Mouse (Mus musculus) hindbrain, embryonic 12.5 days (tissue): ENCODE data around the gene Tldc2. TPM values are rescaled to one million over a fixed set of nuclear protein-coding genes. Genes with fewer than 3 reads are reported as not detected.

Experiments used
- ATAC-seq: fragments of 200-750 bp; cut with Nextera tagmentation; 2 replicates; pipeline ENCODE4 v1.8.0; 2017; ENCODE audit warnings: moderate TSS enrichment; ENCODE audit not compliant: low FRiP score
- H3K27ac ChIP-seq: fragments of 300-500 bp; sonication (generic); 2 replicates; pipeline ENCODE4 v1.5.1; 2016; ENCODE audit warnings: mild to moderate bottlenecking
- H3K27me3 ChIP-seq: fragments of 300-500 bp; sonication (generic); 2 replicates; pipeline ENCODE4 v1.6.1; 2016; ENCODE audit warnings: mild to moderate bottlenecking
- H3K36me3 ChIP-seq: fragments of 300-500 bp; sonication (generic); 2 replicates; pipeline ENCODE4 v1.6.1; 2016; ENCODE audit warnings: mild to moderate bottlenecking
- H3K4me1 ChIP-seq: fragments of 300-500 bp; sonication (generic); 2 replicates; pipeline ENCODE4 v1.6.1; 2016
- H3K4me2 ChIP-seq: fragments of 300-500 bp; sonication (generic); replicated peaks from 2 replicates; pipeline ENCODE4 v1.6.1; 2016; ENCODE audit warnings: mild to moderate bottlenecking
- H3K4me3 ChIP-seq: fragments of 300-500 bp; sonication (generic); 2 replicates; pipeline ENCODE4 v1.5.1; 2016; ENCODE audit warnings: mild to moderate bottlenecking
- H3K9ac ChIP-seq: fragments of 300-500 bp; sonication (generic); 2 replicates; pipeline ENCODE4 v1.6.1; 2016; ENCODE audit warnings: mild to moderate bottlenecking, moderate library complexity
- H3K9me3 ChIP-seq: fragments of 300-500 bp; sonication (generic); replicated peaks from 2 replicates; pipeline ENCODE4 v1.6.1; 2016; ENCODE audit warnings: mild to moderate bottlenecking
- WGBS: fragments of 180-500 bp; shearing (Covaris S2); methylation state at CpG from one replicate; pipeline ENCODE4 v1.1.7; 2016; 5-methylcytosine and 5-hydroxymethylcytosine counted together
- polyA plus RNA-seq: library from polyadenylated mRNA; unstranded; fragments of >200 nt; fragmentation: Nextera tagmentation; extraction: Ambion mirVana; gene quantifications from 2 replicates; pipeline ENCODE4 v1.2.1, GENCODE M21; 2016

The Tldc2 gene
- polyA plus RNA-seq, 1 experiment from 2014 or later: not detected

DNA sequence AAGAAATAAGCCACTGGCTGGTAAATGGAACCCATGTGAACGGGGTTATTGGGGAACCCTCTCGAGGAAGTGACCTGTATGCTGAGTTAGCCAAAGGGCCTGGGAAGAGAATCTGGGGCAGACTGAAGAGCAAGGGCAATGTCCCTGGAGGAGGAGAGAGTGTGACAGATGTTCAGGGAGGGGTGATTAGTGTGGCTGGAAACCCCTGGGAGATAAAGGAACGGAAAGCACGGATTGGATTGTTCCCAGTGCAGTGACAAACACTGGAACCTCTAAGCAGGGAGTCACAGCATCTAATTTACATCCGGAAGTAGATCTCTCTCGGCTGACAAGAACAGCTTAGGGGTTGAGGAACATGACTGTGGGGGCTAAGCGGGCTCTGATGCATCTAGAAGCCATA lies 4.9 kb upstream of the Tldc2 start:
- H3K4me1 ChIP-seq: peaks cover 24% of the 10 kb centered on the region
- H3K36me3 ChIP-seq: no peaks in the 10 kb centered on the region
- H3K9ac ChIP-seq: no peak overlapping the region
- no peak overlapping the region for H3K4me3 ChIP-seq
- H3K27ac ChIP-seq: no peak overlapping the region
- H3K4me2 ChIP-seq: no peak overlapping the region
- no peaks in the 10 kb centered on the region for H3K9me3 ChIP-seq
- 29% methylated on average over 7 of the region's 7 CpGs for WGBS
- ATAC-seq: no peak
- H3K27me3 ChIP-seq: no peaks in the 10 kb centered on the region

DNA sequence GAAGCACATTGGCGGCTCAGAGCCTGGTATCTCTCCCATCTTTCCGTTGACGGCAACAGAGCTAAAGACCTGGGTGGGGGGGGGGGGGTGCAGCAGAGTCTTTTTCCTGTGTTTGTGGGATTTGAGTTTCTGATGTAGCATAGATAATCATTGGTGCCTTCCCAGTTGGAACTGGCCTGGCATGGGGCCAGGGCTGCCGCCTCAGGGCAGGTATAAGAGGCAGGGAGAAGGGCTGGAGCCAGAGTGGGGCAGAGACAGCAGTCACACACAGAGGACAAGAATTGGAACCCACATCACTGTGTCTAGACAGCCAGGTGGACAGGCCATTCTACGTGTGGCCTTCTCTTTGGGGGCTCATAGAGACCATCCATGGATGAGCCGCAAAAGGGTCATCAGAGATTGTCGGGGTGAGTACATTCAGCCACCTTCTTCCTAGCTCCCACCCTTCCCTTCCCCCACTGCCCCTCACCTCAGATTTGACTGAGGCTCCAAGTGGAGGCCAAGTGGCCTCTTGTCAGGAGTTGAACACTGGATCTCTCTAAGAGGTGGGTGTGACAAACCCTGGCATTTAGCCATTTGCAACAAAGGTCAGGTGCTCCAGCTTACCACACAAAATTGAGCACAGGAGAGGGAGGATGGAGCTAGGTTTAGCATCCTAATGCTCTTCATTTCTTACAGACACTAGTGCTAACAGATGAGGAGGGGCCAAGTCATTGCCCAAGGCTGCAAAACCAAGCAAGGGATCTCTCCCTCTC lies 1.8 kb upstream of the Tldc2 start:
- ATAC-seq: no peak
- WGBS: 93% methylated on average over 7 of the region's 7 CpGs
- Histone ChIP-seq H3K4me2 (no peak overlapping the region), H3K9me3 (no peaks in the 10 kb centered on the region), H3K27ac (no peak overlapping the region), H3K9ac (no peak overlapping the region), H3K4me3 (no peak overlapping the region), H3K36me3 (no peaks in the 10 kb centered on the region), H3K27me3 (no peaks in the 10 kb centered on the region), H3K4me1 (peaks cover 15% of the 10 kb centered on the region)

DNA sequence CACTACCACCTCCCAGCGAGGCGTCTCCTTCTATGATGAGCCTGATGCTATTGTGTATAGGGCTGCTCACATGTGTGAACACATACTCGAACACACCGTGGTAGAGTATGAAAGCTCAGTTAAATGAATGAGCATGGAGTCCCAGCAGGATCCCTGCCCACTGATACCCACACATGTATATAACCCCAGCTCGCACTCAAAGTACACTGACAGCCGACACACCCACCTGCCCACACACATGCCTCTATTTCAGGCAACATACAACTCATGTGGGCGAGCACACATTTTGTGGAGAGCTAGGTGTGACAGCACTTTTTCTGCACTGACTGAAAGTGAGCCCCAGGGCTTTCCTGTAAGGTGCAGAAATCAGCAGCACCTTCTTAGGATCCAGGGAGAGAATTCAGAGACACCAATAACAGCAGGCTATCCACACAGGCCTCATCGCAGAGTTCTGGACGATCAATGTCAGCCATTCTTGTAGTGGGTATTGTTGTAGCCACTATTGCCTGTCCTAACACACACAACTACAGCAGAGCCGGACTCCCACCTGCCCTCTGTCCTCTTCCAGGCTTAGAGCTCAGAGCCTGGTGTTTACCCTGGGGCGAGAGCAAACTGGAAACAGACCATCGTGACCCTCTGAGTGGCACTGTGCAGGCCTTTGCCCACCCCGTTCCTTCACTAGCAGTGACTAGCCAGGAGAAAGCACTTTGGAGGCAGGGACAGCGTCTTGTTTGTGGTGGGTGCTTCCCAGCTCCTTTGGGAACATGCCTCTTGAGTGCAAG lies 872 bp downstream of the Tldc2 start:
- H3K9me3 ChIP-seq: no peaks in the 10 kb centered on the region
- no peaks in the 10 kb centered on the region for H3K36me3 ChIP-seq
- no peak overlapping the region for H3K27ac ChIP-seq
- H3K4me3 ChIP-seq: no peak overlapping the region
- no peak for ATAC-seq
- no peak overlapping the region for H3K4me2 ChIP-seq
- 83% methylated on average over 14 of the region's 14 CpGs for WGBS
- no peak overlapping the region for H3K9ac ChIP-seq
- H3K27me3 ChIP-seq: no peaks in the 10 kb centered on the region
- peaks cover 5% of the 10 kb centered on the region; the same call in 1 of the 2 replicates for H3K4me1 ChIP-seq

DNA sequence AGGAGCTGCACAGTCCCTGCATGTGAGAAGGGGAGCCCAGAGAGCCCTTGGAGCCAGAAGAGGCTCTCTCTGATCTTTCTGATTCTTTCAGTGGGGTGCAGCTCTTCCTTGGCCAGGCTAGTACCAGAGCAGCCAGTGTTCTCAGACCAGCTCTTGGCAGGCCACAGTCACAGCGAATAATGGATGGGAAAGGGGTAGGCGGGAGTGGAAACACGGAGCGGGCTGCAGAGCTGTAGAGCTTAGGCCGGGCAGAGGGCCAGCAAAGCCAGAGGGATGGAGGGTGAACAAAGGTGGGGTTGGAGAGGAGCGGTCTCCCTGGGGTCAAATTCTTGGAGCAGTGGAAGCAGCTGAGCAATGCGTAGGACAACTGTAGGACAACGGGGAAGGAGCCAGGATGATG lies 5.2 kb downstream of the Tldc2 start:
- H3K9me3 ChIP-seq: no peaks in the 10 kb centered on the region

GRCm38 (mm10) chr2:157095005-157095755 lies 8.3 kb downstream of the Tldc2 start:
- Histone ChIP-seq H3K4me2 (no peak overlapping the region), H3K27ac (no peak overlapping the region), H3K4me3 (no peak overlapping the region), H3K9ac (no peak overlapping the region), H3K9me3 (no peaks in the 10 kb centered on the region), H3K4me1 (no peaks in the 10 kb centered on the region), H3K36me3 (peaks cover 9% of the 10 kb centered on the region; the same call in 1 of the 2 replicates), H3K27me3 (no peaks in the 10 kb centered on the region)
- 59% methylated on average over 9 of the region's 9 CpGs for WGBS
- ATAC-seq: peak; percentile 48; the same call in 1 of the 2 replicates

More for the DNA sequence above, 5.2 kb downstream of the Tldc2 start:
- Histone ChIP-seq H3K4me2 (no peak overlapping the region), H3K4me3 (no peak overlapping the region), H3K27ac (no peak overlapping the region), H3K27me3 (no peaks in the 10 kb centered on the region), H3K36me3 (no peaks in the 10 kb centered on the region), H3K4me1 (0 out of 2 replicates have a peak, but pooled peaks cover 2% of the 10 kb centered on the region), H3K9ac (no peak overlapping the region)
- no peak for ATAC-seq
- WGBS: 55% methylated on average over 8 of the region's 8 CpGs

DNA sequence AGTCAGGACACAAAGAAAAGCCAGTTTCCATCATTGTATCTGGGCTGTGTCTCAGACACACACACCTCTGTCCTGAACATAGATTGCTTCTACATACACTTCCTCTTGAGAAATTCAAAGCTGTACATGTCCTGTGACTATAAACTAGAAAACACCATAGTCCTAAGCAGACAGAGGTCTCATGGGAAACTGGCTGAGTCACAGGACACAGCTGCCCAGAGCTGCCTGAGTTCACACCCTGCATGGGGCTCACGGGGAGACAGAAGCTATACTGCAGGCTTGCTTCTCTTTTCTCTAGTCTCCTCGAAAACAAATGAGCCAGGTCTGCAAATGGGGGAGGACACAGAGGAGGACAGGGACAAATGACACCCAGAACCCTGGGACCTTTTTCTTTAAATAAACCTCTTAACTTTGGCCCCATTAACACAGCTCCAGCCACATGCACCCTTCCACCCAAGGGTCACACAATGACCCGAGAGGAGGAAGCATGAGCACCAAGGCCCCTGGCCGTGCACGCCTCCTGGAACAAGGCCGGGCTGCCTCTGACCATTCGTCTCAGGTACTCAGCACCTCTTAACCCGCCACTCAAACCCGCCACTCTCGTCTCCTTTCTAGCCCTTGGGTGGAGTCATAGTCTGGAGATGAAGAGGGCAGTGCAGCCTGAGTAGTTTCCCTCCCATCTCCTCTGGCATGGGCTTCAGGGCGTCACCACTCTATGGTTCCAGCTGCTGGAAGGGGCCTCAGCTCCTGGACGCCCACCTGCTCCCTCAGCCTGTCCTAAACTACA lies 12.9 kb downstream of the Tldc2 start:
- Histone ChIP-seq H3K9me3 (no peaks in the 10 kb centered on the region), H3K36me3 (peaks cover 30% of the 10 kb centered on the region), H3K27me3 (no peaks in the 10 kb centered on the region), H3K4me2 (no peak overlapping the region), H3K9ac (no peak overlapping the region), H3K4me3 (no peak overlapping the region), H3K4me1 (no peaks in the 10 kb centered on the region), H3K27ac (no peak overlapping the region)
- ATAC-seq: no peak
- 85% methylated on average over 12 of the region's 12 CpGs for WGBS

GRCm38 (mm10) chr2:157100319-157100605 lies 13.4 kb downstream of the Tldc2 start:
- Histone ChIP-seq H3K36me3 (peaks cover 34% of the 10 kb centered on the region), H3K9me3 (no peaks in the 10 kb centered on the region), H3K27me3 (no peaks in the 10 kb centered on the region), H3K4me2 (no peak overlapping the region), H3K27ac (no peak overlapping the region), H3K9ac (no peak overlapping the region), H3K4me3 (no peak overlapping the region), H3K4me1 (no peaks in the 10 kb centered on the region)
- 91% methylated on average over 12 of the region's 12 CpGs for WGBS
- no peak for ATAC-seq

DNA sequence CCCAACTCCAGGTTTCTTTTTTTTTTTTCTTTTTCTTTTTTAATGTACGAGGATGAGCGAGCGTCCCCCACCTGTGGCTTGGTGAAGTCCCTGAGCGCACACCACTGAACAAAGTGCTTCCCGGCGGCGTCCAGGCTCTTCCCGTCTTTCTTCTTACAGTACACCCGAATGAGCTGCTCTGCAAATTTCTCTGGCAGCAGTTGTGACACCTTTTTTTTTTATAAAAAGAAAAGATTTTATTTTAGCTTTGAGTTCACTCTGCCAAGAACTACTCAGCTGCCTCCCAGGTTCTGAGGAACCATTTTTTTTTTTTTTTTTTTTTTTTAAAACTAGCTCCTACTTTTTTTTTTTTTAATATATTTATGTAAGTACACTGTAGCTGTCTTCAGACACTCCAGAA lies 14.8 kb downstream of the Tldc2 start:
- Histone ChIP-seq H3K4me3 (no peak overlapping the region), H3K4me2 (no peak overlapping the region), H3K9me3 (no peaks in the 10 kb centered on the region), H3K27me3 (no peaks in the 10 kb centered on the region), H3K9ac (no peak overlapping the region), H3K4me1 (no peaks in the 10 kb centered on the region), H3K27ac (no peak overlapping the region), H3K36me3 (peaks cover 34% of the 10 kb centered on the region)
- 93% methylated on average over 9 of the region's 9 CpGs for WGBS
- no peak for ATAC-seq

DNA sequence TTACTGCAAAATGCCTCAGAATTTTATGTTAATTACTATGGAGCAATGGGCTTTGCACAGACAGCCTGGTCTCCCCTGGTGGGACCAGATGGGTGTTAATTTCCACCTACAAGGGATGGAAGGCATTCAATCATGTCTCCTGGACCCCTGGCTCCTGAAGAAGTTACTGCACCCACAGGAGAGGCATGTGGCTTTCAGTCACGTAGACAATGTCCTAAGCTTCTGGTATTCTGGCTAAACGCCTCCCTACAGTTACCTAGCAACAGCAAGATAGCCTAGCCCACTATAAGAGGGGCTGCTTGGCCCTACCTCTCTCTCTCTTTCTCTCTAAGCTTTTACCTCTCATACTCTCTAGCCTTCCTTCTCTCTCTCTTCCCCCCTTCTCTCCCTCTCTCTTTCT lies 15.4 kb downstream of the Tldc2 start:
- no peak for ATAC-seq
- H3K27ac ChIP-seq: no peak overlapping the region
- no peaks in the 10 kb centered on the region for H3K9me3 ChIP-seq
- 49% methylated on average over 2 of the region's 2 CpGs for WGBS
- H3K9ac ChIP-seq: no peak overlapping the region
- peaks cover 34% of the 10 kb centered on the region for H3K36me3 ChIP-seq
- H3K4me1 ChIP-seq: no peaks in the 10 kb centered on the region
- H3K4me2 ChIP-seq: no peak overlapping the region
- no peaks in the 10 kb centered on the region for H3K27me3 ChIP-seq
- H3K4me3 ChIP-seq: no peak overlapping the region

GRCm38 (mm10) chr2:157104454-157104853 lies 17.6 kb downstream of the Tldc2 start:
- H3K27ac ChIP-seq: no peak overlapping the region

DNA sequence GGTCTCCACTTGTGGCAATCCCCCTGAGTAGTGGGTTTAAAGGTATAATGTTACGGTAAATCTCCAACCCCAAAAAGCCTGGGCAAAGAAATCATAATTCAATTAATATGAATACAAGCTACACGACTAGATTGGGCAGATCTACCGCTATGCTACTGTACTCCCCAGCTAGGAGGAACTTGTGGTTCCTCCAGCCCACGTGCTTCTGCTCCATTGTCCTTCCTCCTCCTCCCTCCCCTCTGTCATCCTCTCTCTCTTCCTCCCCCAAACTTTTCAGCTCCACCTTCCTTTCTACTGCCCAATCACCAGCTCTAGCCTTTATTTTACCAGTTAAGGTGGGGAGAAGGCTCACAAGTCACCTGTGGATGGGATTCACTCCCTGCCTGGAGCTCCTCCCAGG lies 21.4 kb downstream of the Tldc2 start:
- 87% methylated on average over 4 of the region's 4 CpGs for WGBS

More at GRCm38 (mm10) chr2:157104454-157104853, 17.6 kb downstream of the Tldc2 start:
- ATAC-seq: no peak
- peaks cover 37% of the 10 kb centered on the region for H3K36me3 ChIP-seq
- no peak overlapping the region for H3K4me3 ChIP-seq
- H3K9ac ChIP-seq: no peak overlapping the region
- WGBS: 73% methylated on average over 8 of the region's 8 CpGs
- H3K4me1 ChIP-seq: no peaks in the 10 kb centered on the region
- no peak overlapping the region for H3K4me2 ChIP-seq
- no peaks in the 10 kb centered on the region for H3K9me3 ChIP-seq
- no peaks in the 10 kb centered on the region for H3K27me3 ChIP-seq

DNA sequence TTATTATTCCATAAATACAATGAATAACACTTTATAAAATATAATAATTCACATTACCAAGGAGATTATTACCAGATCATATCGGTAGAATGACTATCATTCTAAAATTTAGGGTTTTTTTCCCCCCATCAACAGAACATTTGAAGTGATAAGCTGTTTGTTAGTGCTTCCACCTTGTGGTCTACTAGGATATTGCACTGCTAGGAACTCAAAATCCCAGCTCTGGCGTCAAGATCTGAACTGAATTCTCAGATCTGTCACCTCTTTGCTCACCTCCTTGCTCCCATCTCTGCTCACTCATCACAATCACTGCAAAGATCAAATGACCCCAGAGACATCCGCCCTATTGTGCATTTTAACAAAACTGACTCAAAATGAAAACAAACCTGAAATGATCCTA lies 30.1 kb downstream of the Tldc2 start:
- WGBS: 22% methylated on average over 3 of the region's 3 CpGs
- H3K27me3 ChIP-seq: no peaks in the 10 kb centered on the region
- no peak overlapping the region for H3K27ac ChIP-seq
- H3K36me3 ChIP-seq: peaks cover 12% of the 10 kb centered on the region; the same call in 1 of the 2 replicates
- no peak overlapping the region for H3K9ac ChIP-seq
- no peak for ATAC-seq
- H3K4me3 ChIP-seq: no peak overlapping the region
- H3K9me3 ChIP-seq: no peaks in the 10 kb centered on the region
- H3K4me1 ChIP-seq: no peaks in the 10 kb centered on the region
- H3K4me2 ChIP-seq: no peak overlapping the region

More for the DNA sequence above, 21.4 kb downstream of the Tldc2 start:
- peaks cover 26% of the 10 kb centered on the region for H3K36me3 ChIP-seq
- H3K9ac ChIP-seq: no peak overlapping the region
- no peaks in the 10 kb centered on the region for H3K9me3 ChIP-seq
- no peaks in the 10 kb centered on the region for H3K4me1 ChIP-seq
- H3K27me3 ChIP-seq: no peaks in the 10 kb centered on the region
- H3K4me3 ChIP-seq: no peak overlapping the region
- H3K27ac ChIP-seq: no peak overlapping the region
- no peak for ATAC-seq
- H3K4me2 ChIP-seq: no peak overlapping the region
